ENCODE assay signal across 12 mouse cellular contexts in the genomic region with DNA sequence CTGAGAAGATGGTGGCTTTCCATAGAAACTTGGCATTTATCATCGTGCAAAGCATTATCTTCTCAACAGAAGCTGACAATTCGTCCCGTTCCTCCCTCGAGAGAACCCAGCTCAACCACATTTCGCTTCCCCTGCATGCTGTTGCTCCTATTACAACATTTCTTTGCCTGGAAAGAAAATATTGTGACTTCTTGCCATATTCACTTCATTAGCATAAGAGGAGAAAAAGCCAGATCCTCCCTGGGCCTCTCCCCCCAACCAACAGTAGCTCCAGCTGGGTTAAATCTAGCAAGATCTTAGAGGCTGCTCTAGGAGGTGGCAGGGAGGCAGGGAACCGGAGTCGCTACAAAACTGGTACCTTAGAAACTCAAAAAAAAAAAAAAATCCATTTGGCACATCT.
DNase-seq lines count a peak whose midpoint lies in the region; ATAC-seq and TF ChIP-seq lines count a peak whose summit lies in the region.
"Had no signal": no experiment of that assay in that cellular context is flagged by ENCODE, and none has a peak within 500 bp of the region (broad histone marks: within the 10 kb centered on the region; RNA-seq: fewer than 3 reads in every experiment).

No protein-coding gene starts in this region.

- no peaks in the 10 kb centered on the region for H3K27me3 ChIP-seq in embryonic facial prominence, embryonic 14.5 days (replicated peaks; ENCODE audit: control insufficient read depth, insufficient read depth, low read length)
- H3K27me3 ChIP-seq in limb, embryonic 10.5 days (ENCODE audit: low read depth, poor library complexity, severe bottlenecking): no peaks in the 10 kb centered on the region

- no peak overlapping the region for H3K9ac ChIP-seq in embryonic facial prominence, embryonic 14.5 days (ENCODE audit: low read depth, low read length)
- H3K9ac ChIP-seq: liver, postnatal 0 days had no signal

- 49% methylated on average over 7 of the region's 7 CpGs for WGBS in embryonic facial prominence, embryonic 14.5 days
- WGBS in limb, embryonic 10.5 days: 82% methylated on average over 7 of the region's 7 CpGs

- H3K36me3 ChIP-seq in embryonic facial prominence, embryonic 14.5 days (ENCODE audit: control insufficient read depth, insufficient read depth, low read length): no peaks in the 10 kb centered on the region
- H3K36me3 ChIP-seq in limb, embryonic 10.5 days: peaks cover 37% of the 10 kb centered on the region

- TF ChIP-seq CTCF in layer of hippocampus, adult 2 months (conservative IDR thresholded peaks at IDR 0.05): no peak

- H3K9me3 ChIP-seq in embryonic facial prominence, embryonic 14.5 days (ENCODE audit: control insufficient read depth, low read length): no peaks in the 10 kb centered on the region
- H3K9me3 ChIP-seq in limb, embryonic 10.5 days (replicated peaks): no peaks in the 10 kb centered on the region
- H3K9me3 ChIP-seq: G1E had no signal

- peak in 1 of 2 experiments; percentile 47 for DNase-seq in layer of hippocampus, adult 2 months (ENCODE audit: low spot score in 2 of 2)
- DNase-seq in layer of hippocampus, adult 9-11 months: no peak
- peak; percentile 34 for DNase-seq in adipocyte (ENCODE audit: low spot score)
- no peak for DNase-seq in embryonic facial prominence, embryonic 14.5 days (ENCODE audit: low spot score)
- DNase-seq in limb, embryonic 10.5 days (ENCODE audit: low spot score): no peak
- DNase-seq in urinary bladder, postnatal 10 days (ENCODE audit: low spot score): no peak
- DNase-seq in urinary bladder, postnatal 4 days (ENCODE audit: low spot score in 2 of 2): no peak
- DNase-seq: cerebellum, adult 8-10 months; kidney, postnatal 10 days; liver, postnatal 0 days had no signal

- 0 out of 2 replicates have a peak, but pooled peaks have one; percentile 26 for ATAC-seq in embryonic facial prominence, embryonic 14.5 days (ENCODE audit: low read depth)
- ATAC-seq: liver, postnatal 0 days had no signal

- peaks cover 28% of the 10 kb centered on the region for H3K4me1 ChIP-seq in embryonic facial prominence, embryonic 14.5 days (ENCODE audit: control insufficient read depth, insufficient read depth, low read length)
- peaks cover 90% of the 10 kb centered on the region for H3K4me1 ChIP-seq in limb, embryonic 10.5 days

- H3K27ac ChIP-seq in layer of hippocampus, adult 2 months: peak overlapping the region; percentile 75; the same call in 1 of the 2 replicates
- no peak overlapping the region for H3K27ac ChIP-seq in embryonic facial prominence, embryonic 14.5 days (replicated peaks; ENCODE audit: low read depth, low read length)
- peak overlapping the region; percentile 56; the same call in 1 of the 2 replicates for H3K27ac ChIP-seq in limb, embryonic 10.5 days

- no peak overlapping the region for H3K4me2 ChIP-seq in embryonic facial prominence, embryonic 14.5 days (ENCODE audit: low read depth, low read length)

- H3K4me3 ChIP-seq in layer of hippocampus, adult 2 months: no peak overlapping the region
- no peak overlapping the region for H3K4me3 ChIP-seq in embryonic facial prominence, embryonic 14.5 days (ENCODE audit: low read depth, low read length)
- H3K4me3 ChIP-seq in limb, embryonic 10.5 days: no peak overlapping the region
- H3K4me3 ChIP-seq: erythroblast, embryonic 14.5 days had no signal
